Mouse (Mus musculus) midbrain, embryonic 14.5 days (tissue): ENCODE data around the gene Tmprss9. TPM values are rescaled to one million over a fixed set of nuclear protein-coding genes. Genes with fewer than 3 reads are reported as not detected.
A peak's percentile ranks its signal among the peaks of the same experiment; 100 is the strongest.

Experiments used
- ATAC-seq: fragments of 200-750 bp; cut with Nextera tagmentation; 2 replicates; pipeline ENCODE4 v1.8.0; 2017; ENCODE audit warnings: moderate number of reproducible peaks, moderate library complexity; ENCODE audit not compliant: low FRiP score, low TSS enrichment
- DNase-seq: peaks from one replicate; pipeline ENCODE4 v3.0.0-alpha.2; 2015
- H3K27ac ChIP-seq: fragments of 300-500 bp; sonication (generic); replicated peaks from 2 replicates; pipeline ENCODE4 v1.5.1; 2014; ENCODE audit warnings: mild to moderate bottlenecking, low read depth, low read length, moderate library complexity
- H3K27me3 ChIP-seq: fragments of 300-500 bp; sonication (generic); 2 replicates; pipeline ENCODE4 v1.6.1; 2014; ENCODE audit warnings: low read length, control low read depth, mixed read lengths; ENCODE audit not compliant: control insufficient read depth, insufficient read depth
- H3K36me3 ChIP-seq: fragments of 300-500 bp; sonication (generic); 2 replicates; pipeline ENCODE4 v1.6.1; 2014; ENCODE audit warnings: low read length, control low read depth; ENCODE audit not compliant: control insufficient read depth, insufficient read depth
- H3K4me1 ChIP-seq: fragments of 300-500 bp; sonication (generic); 2 replicates; pipeline ENCODE4 v1.6.1; 2014; ENCODE audit warnings: mild to moderate bottlenecking, antibody characterized with exemption, low read length, control low read depth; ENCODE audit not compliant: control insufficient read depth, insufficient read depth
- H3K4me2 ChIP-seq: fragments of 300-500 bp; sonication (generic); 2 replicates; pipeline ENCODE4 v1.6.1; 2014; ENCODE audit warnings: mild to moderate bottlenecking, low read length, moderate library complexity
- H3K4me3 ChIP-seq: fragments of 300-500 bp; sonication (generic); replicated peaks from 2 replicates; pipeline ENCODE4 v1.5.1; 2014; ENCODE audit warnings: low read depth, low read length
- H3K9ac ChIP-seq: fragments of 300-500 bp; sonication (generic); replicated peaks from 2 replicates; pipeline ENCODE4 v1.6.1; 2014; ENCODE audit warnings: mild to moderate bottlenecking, low read length, moderate library complexity
- H3K9me3 ChIP-seq: fragments of 300-500 bp; sonication (generic); 2 replicates; pipeline ENCODE4 v1.6.1; 2016; ENCODE audit warnings: low read length, control low read depth, mixed read lengths; ENCODE audit not compliant: control insufficient read depth
- WGBS: fragments of 180-500 bp; shearing (Covaris S2); extraction: QIAGEN DNeasy Blood & Tissue Kit; methylation state at CpG from one replicate; pipeline ENCODE4 v1.1.7; 2014; 5-methylcytosine and 5-hydroxymethylcytosine counted together
- polyA plus RNA-seq: library from polyadenylated mRNA; unstranded; fragments of >200 nt; fragmentation: Nextera tagmentation; extraction: Ambion mirVana; gene quantifications from 2 replicates; pipeline ENCODE4 v1.2.1, GENCODE M21; 2014

Gene Tmprss9
- polyA plus RNA-seq, 1 experiment from 2014 or later, result not detected

GRCm38 (mm10) chr10:80838346-80838912 lies 33.2 kb upstream of the Tmprss9 start:
- Histone ChIP-seq H3K4me3 (no peak overlapping the region), H3K4me2 (no peak overlapping the region), H3K27me3 (peaks cover 37% of the 10 kb centered on the region), H3K36me3 (no peaks in the 10 kb centered on the region), H3K9ac (no peak overlapping the region), H3K27ac (no peak overlapping the region), H3K9me3 (no peaks in the 10 kb centered on the region), H3K4me1 (0 out of 2 replicates have a peak, but pooled peaks cover 4% of the 10 kb centered on the region)
- DNase-seq, result no peak
- no peak for ATAC-seq
- WGBS, result 78% methylated on average over 2 of the region's 2 CpGs

- H3K9ac ChIP-seq, result 0 out of 2 replicates have a peak overlapping the region, but pooled peaks have one; percentile 20
- DNase-seq, result no peak
- H3K4me2 ChIP-seq, result no peak overlapping the region
- H3K9me3 ChIP-seq, result no peaks in the 10 kb centered on the region
- peaks cover 38% of the 10 kb centered on the region for H3K27me3 ChIP-seq
- no peak overlapping the region for H3K27ac ChIP-seq
- H3K36me3 ChIP-seq, result no peaks in the 10 kb centered on the region
- 51% methylated on average over 6 of the region's 6 CpGs for WGBS
- H3K4me3 ChIP-seq, result no peak overlapping the region
- ATAC-seq, result no peak
- 0 out of 2 replicates have a peak, but pooled peaks cover 6% of the 10 kb centered on the region for H3K4me1 ChIP-seq
Measured at GRCm38 (mm10) chr10:80839848-80840247, 31.8 kb upstream of the Tmprss9 start.

DNA sequence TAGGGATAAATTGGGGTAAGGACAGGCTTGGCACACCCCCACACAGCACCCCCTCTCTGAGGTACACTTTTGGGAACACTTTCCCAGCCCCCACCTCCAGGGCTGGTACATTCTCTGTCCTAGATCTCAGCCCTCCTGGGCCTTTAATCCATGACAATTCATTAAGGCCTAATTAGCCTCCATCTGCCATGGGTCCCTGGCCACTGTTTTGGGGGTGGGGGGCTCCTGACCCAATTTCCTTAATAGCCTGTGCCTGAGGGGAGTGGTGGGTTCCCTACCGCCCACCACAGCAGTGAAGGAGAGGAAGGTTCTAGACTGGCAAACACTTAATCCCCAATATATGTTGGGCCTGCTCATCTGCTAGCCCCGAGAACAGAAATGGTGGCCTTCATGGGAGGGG lies 30.0 kb upstream of the Tmprss9 start:
- Histone ChIP-seq H3K4me1 (0 out of 2 replicates have a peak, but pooled peaks cover 6% of the 10 kb centered on the region), H3K4me2 (no peak overlapping the region), H3K9me3 (no peaks in the 10 kb centered on the region), H3K27ac (no peak overlapping the region), H3K36me3 (no peaks in the 10 kb centered on the region), H3K9ac (no peak overlapping the region), H3K4me3 (no peak overlapping the region), H3K27me3 (peaks cover 30% of the 10 kb centered on the region)
- DNase-seq, result no peak
- ATAC-seq, result no peak
- WGBS, result 76% methylated on average over 2 of the region's 2 CpGs

GRCm38 (mm10) chr10:80842334-80842733 lies 29.3 kb upstream of the Tmprss9 start:
- 82% methylated on average over 15 of the region's 15 CpGs for WGBS
- DNase-seq, result no peak

DNA sequence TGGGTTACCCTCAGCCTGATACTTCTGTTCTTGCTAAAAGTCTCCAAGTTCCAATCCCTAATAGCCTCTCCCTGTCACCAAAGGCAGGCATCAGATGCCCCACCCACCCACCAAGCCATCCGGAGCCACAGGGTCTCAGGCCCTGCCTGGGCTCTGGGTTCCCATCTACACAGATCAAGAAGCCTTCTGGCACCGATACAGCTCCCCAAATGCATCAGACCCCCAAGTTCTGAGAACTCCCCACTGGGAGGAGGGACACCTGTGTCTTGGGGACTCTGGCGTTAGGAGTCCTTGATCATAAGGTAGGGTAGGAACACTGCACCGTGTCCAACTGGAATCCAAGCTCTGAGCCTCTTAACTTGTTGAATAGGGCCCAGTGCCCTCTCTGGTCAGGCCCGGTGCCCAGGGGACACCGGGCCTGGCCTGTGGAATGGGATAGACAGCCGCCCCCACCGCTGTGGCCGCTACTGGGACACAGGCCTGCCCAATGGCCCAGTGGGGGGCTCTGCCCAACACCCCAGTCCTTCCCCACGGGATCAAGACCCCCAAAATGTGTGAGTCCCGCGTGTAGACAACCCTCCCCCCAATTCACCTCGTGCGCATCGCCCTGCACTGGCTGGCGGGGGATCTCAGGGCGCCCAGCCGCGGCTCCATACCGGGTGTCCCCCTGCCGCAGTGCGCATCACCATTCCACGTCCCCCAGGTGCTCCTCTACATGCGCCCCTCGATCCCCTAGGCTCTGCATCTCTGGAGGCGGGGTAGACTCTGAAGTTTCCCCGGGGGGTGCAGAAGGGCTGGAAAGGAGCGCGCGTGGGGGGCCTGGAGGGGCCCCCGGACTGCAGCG lies 28.3 kb upstream of the Tmprss9 start:
- no peaks in the 10 kb centered on the region for H3K36me3 ChIP-seq
- peak; percentile 21; the same call in 1 of the 2 replicates for ATAC-seq
- WGBS, result 9% methylated on average over 32 of the region's 32 CpGs

More at GRCm38 (mm10) chr10:80842334-80842733, 29.3 kb upstream of the Tmprss9 start:
- Histone ChIP-seq H3K4me3 (no peak overlapping the region), H3K36me3 (no peaks in the 10 kb centered on the region), H3K9ac (no peak overlapping the region), H3K9me3 (no peaks in the 10 kb centered on the region), H3K27ac (no peak overlapping the region), H3K4me1 (0 out of 2 replicates have a peak, but pooled peaks cover 6% of the 10 kb centered on the region), H3K4me2 (no peak overlapping the region), H3K27me3 (peaks cover 30% of the 10 kb centered on the region)
- no peak for ATAC-seq

GRCm38 (mm10) chr10:80843931-80844547 lies 27.6 kb upstream of the Tmprss9 start, which contains the start of gene Lingo3:
TSS of gene Lingo3 (minus strand) at chr10:80844039.
- DNase-seq (peak; percentile 79), ATAC-seq (peak; percentile 11; the same call in 1 of the 2 replicates)
- 4% methylated on average over 50 of the region's 51 CpGs for WGBS
- H3K9me3 ChIP-seq, result no peaks in the 10 kb centered on the region
- H3K9ac ChIP-seq, result peak within 1 kb of the TSS; percentile 56
- H3K4me3 ChIP-seq, result peak within 1 kb of the TSS; percentile 48
- no peaks in the 10 kb centered on the region for H3K36me3 ChIP-seq
- 0 out of 2 replicates have a peak, but pooled peaks cover 6% of the 10 kb centered on the region for H3K4me1 ChIP-seq
- H3K4me2 ChIP-seq, result peak within 1 kb of the TSS; percentile 73
- peaks cover 30% of the 10 kb centered on the region for H3K27me3 ChIP-seq
- H3K27ac ChIP-seq, result no peak within 1 kb of the TSS

More for the DNA sequence above, 28.3 kb upstream of the Tmprss9 start:
- peak; percentile 13 for DNase-seq
- Histone ChIP-seq H3K9me3 (no peaks in the 10 kb centered on the region), H3K27ac (no peak overlapping the region), H3K9ac (peak overlapping the region; percentile 56), H3K27me3 (peaks cover 30% of the 10 kb centered on the region), H3K4me2 (peak overlapping the region; percentile 73), H3K4me3 (peak overlapping the region; percentile 48), H3K4me1 (0 out of 2 replicates have a peak, but pooled peaks cover 6% of the 10 kb centered on the region)

DNA sequence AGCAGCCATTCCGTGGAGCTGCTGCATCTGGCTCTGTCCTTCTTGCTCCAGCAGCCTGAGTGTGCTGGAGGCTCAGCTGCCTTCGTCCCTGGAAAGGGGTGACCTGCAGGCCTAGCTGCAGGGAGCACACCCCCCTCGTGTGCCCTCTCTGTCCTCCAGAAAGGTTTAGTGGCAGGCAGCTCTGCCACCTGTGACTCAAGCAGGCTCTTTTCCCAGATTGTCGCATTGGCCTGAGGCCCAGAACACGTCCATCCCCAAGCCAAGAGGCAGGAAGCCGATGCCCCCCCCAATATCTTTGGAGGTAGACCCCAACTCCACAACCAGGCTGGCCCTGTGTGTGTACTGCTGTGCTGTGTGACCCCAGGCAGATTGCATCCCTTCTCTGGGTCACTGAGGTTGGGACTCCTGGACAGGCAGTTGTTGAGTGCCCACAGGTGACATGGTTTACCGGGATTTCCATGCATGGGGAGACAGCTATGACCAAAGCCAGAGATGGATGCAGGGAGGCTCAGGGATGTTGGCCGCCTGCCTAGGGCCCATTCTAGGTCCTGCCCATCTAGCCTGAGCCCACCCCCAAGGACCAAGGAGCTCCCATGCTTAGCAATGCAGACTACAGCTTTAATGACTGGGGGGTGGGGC lies 26.5 kb upstream of the Tmprss9 start:
- ATAC-seq (no peak), DNase-seq (no peak)
- Histone ChIP-seq H3K27me3 (peaks cover 30% of the 10 kb centered on the region), H3K4me1 (0 out of 2 replicates have a peak, but pooled peaks cover 6% of the 10 kb centered on the region), H3K4me2 (no peak overlapping the region), H3K27ac (no peak overlapping the region), H3K4me3 (no peak overlapping the region), H3K9ac (no peak overlapping the region), H3K9me3 (no peaks in the 10 kb centered on the region), H3K36me3 (peaks cover 1% of the 10 kb centered on the region; the same call in 1 of the 2 replicates)
- 66% methylated on average over 8 of the region's 8 CpGs for WGBS

- DNase-seq, result no peak
- Histone ChIP-seq H3K4me3 (no peak overlapping the region), H3K27me3 (peaks cover 30% of the 10 kb centered on the region), H3K9ac (no peak overlapping the region), H3K4me1 (0 out of 2 replicates have a peak, but pooled peaks cover 3% of the 10 kb centered on the region), H3K4me2 (no peak overlapping the region), H3K27ac (no peak overlapping the region), H3K9me3 (no peaks in the 10 kb centered on the region), H3K36me3 (peaks cover 6% of the 10 kb centered on the region; the same call in 1 of the 2 replicates)
- WGBS, result 81% methylated on average over 12 of the region's 12 CpGs
- ATAC-seq, result no peak
Measured at GRCm38 (mm10) chr10:80845732-80846131, 25.9 kb upstream of the Tmprss9 start.
